Mouse (Mus musculus) thymus, adult 2 months (tissue): ENCODE results near the gene Pllp.

Experiments used
- CTCF ChIP-seq: fragments of 200-500 bp; IDR thresholded peaks from 2 replicates; pipeline ENCODE4 v1.5.1; 2012; ENCODE audit warnings: mild to moderate bottlenecking, control low read depth, low read length, moderate library complexity, borderline replicate concordance; ENCODE audit not compliant: control insufficient read depth, poor library complexity, insufficient read depth; ENCODE audit errors: extremely low read depth
- POLR2A ChIP-seq: fragments of 200-500 bp; IDR thresholded peaks from 2 replicates; pipeline ENCODE4 v1.6.1; 2012; ENCODE audit warnings: mild to moderate bottlenecking, low read length, control low read depth, moderate library complexity; ENCODE audit not compliant: control insufficient read depth, poor library complexity, insufficient read depth; ENCODE audit errors: extremely low read depth

- TF ChIP-seq CTCF (no peak), POLR2A (no peak)
Measured at GRCm38 (mm10) chr8:94715871-94716270, 19.8 kb upstream of the Pllp start.
